1 mouse cellular context compared by ENCODE assay signal in genomic region chr7:34936347-34936746, GRCm38 (mm10).
TF ChIP-seq lines count a peak whose summit lies in the region.

No protein-coding gene starts in this region.

TF ChIP-seq in MEL, 35 proteins besides CTCF, POLR2A, EP300 and RAD21:
- TF ChIP-seq NELFE (IDR thresholded peaks at IDR 0.05; ENCODE audit: low read depth, low read length) (no peak), CHD2 (IDR thresholded peaks at IDR 0.05; ENCODE audit: low read length) (no peak), TCF12 (IDR thresholded peaks at IDR 0.05; ENCODE audit: low read depth, low read length) (no peak), ETS1 (IDR thresholded peaks at IDR 0.05; ENCODE audit: low read depth, low read length) (no peak), BHLHE40 (IDR thresholded peaks at IDR 0.05; ENCODE audit: borderline replicate concordance, low read depth, low read length) (no peak), ELF1 (IDR thresholded peaks at IDR 0.05; ENCODE audit: low read depth, low read length) (no peak), GABPA (IDR thresholded peaks at IDR 0.05; ENCODE audit: low read depth, low read length) (no peak), TBP (IDR thresholded peaks at IDR 0.05; ENCODE audit: low read depth, low read length) (no peak), RCOR1 (IDR thresholded peaks at IDR 0.05; ENCODE audit: low read depth, low read length) (no peak), E2F4 (IDR thresholded peaks at IDR 0.05; ENCODE audit: borderline replicate concordance, low read depth, low read length) (no peak), GATA1 (IDR thresholded peaks at IDR 0.05; ENCODE audit: low read depth, low read length) (no peak), NRF1 (IDR thresholded peaks at IDR 0.05; ENCODE audit: insufficient read depth, low read depth, low read length, poor library complexity, severe bottlenecking) (no peak), HCFC1 (IDR thresholded peaks at IDR 0.05; ENCODE audit: low read depth, low read length) (no peak), ZNF384 (IDR thresholded peaks at IDR 0.05; ENCODE audit: low read depth, low read length) (no peak), JUND (IDR thresholded peaks at IDR 0.05; ENCODE audit: low read depth, low read length) (no peak), MXI1 (IDR thresholded peaks at IDR 0.05; ENCODE audit: low read depth, low read length) (no peak), MAFK (IDR thresholded peaks at IDR 0.05; ENCODE audit: borderline replicate concordance, low read depth, low read length) (no peak), ZKSCAN1 (IDR thresholded peaks at IDR 0.05; ENCODE audit: low read depth, low read length) (no peak), SMC3 (IDR thresholded peaks at IDR 0.05; ENCODE audit: low read depth, low read length) (no peak), POLR2AphosphoS2 (IDR thresholded peaks at IDR 0.05; ENCODE audit: low read length) (no peak)
